12 mouse cellular contexts compared by ENCODE assay signal in the genomic region with DNA sequence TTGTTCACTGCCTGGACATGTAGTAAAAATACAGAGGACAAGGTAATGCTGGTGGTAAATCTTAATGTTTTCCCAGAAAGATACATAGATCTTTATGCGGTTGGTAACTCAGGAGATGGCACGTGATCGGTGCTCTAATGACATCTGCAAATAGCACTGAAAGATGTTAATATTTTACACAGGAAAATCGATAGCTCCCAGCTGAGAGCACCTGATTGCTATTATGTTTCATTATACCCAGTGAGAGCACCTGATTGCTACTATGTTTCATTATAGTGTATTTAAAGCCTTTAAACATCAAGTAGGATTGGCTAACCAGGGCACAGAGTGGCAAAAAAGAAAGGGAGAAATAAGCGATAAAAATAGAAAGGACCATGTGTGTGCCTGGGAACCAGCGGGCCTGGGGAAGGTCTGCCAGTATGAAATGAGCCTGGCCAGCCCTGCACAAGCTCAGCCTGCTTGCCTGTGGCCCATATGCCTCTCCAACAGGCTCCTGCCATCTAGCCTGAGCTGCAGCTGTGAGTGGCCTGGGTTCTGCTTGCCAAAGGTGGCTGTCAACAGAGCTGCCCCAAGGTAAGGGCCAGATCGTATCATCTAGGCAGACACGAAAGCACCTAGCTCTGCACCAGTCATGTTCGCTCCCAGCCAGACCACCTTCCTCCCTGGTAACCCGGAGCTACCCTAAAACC. TPM values are rescaled to one million over a fixed set of nuclear protein-coding genes. Genes with fewer than 3 reads are reported as not detected.
DNase-seq lines count a peak whose midpoint lies in the region; ATAC-seq lines count a peak whose summit lies in the region.
"Had no signal": no experiment of that assay in that cellular context is flagged by ENCODE, and none has a peak within 500 bp of the region (broad histone marks: within the 10 kb centered on the region; RNA-seq: fewer than 3 reads in every experiment).

No protein-coding gene starts in this region.

- no peaks in the 10 kb centered on the region for H3K36me3 ChIP-seq in forebrain, embryonic 14.5 days (ENCODE audit: control insufficient read depth, insufficient read depth, low read length)
- H3K36me3 ChIP-seq in forebrain, embryonic 10.5 days (replicated peaks): no peaks in the 10 kb centered on the region
- no peaks in the 10 kb centered on the region for H3K36me3 ChIP-seq in liver, embryonic 16.5 days (ENCODE audit: control insufficient read depth, insufficient read depth)
- H3K36me3 ChIP-seq in liver, embryonic 11.5 days (ENCODE audit: control insufficient read depth, insufficient read depth, low read length): no peaks in the 10 kb centered on the region
- H3K36me3 ChIP-seq in embryonic facial prominence, embryonic 10.5 days (replicated peaks): no peaks in the 10 kb centered on the region
- H3K36me3 ChIP-seq: lung, embryonic 15.5 days had no signal

- H3K4me2 ChIP-seq in forebrain, embryonic 14.5 days (ENCODE audit: low read length): no peak overlapping the region
- no peak overlapping the region for H3K4me2 ChIP-seq in liver, embryonic 16.5 days (ENCODE audit: low read depth, low read length)
- no peak overlapping the region for H3K4me2 ChIP-seq in liver, embryonic 11.5 days
- H3K4me2 ChIP-seq: lung, embryonic 15.5 days had no signal

- no peak for ATAC-seq in forebrain, embryonic 14.5 days
- ATAC-seq in liver, embryonic 16.5 days (ENCODE audit: low read depth): 0 out of 2 replicates have a peak, but pooled peaks have one; percentile 19
- ATAC-seq in liver, embryonic 11.5 days (replicated peaks; ENCODE audit: low FRiP score): no peak

- no peaks in the 10 kb centered on the region for H3K9me3 ChIP-seq in forebrain, embryonic 14.5 days (replicated peaks; ENCODE audit: control insufficient read depth, low read length)
- H3K9me3 ChIP-seq in forebrain, embryonic 10.5 days: peaks cover 2% of the 10 kb centered on the region; the same call in 1 of the 2 replicates
- no peaks in the 10 kb centered on the region for H3K9me3 ChIP-seq in liver, embryonic 16.5 days (replicated peaks; ENCODE audit: control insufficient read depth, low read length)
- H3K9me3 ChIP-seq in liver, embryonic 11.5 days (ENCODE audit: control insufficient read depth, low read length): peaks cover 2% of the 10 kb centered on the region; the same call in 1 of the 2 replicates
- no peaks in the 10 kb centered on the region for H3K9me3 ChIP-seq in embryonic facial prominence, embryonic 10.5 days
- H3K9me3 ChIP-seq: lung, embryonic 15.5 days had no signal

- intact Hi-C loops in left cerebral cortex, postnatal 25 days (cut with DNase I): no loop called here

- no peaks in the 10 kb centered on the region for H3K27me3 ChIP-seq in forebrain, embryonic 14.5 days (replicated peaks; ENCODE audit: control insufficient read depth, insufficient read depth, low read length)
- no peaks in the 10 kb centered on the region for H3K27me3 ChIP-seq in forebrain, embryonic 10.5 days (ENCODE audit: poor library complexity, severe bottlenecking)
- H3K27me3 ChIP-seq in liver, embryonic 16.5 days (ENCODE audit: control insufficient read depth, insufficient read depth, low read depth, low read length): no peaks in the 10 kb centered on the region
- H3K27me3 ChIP-seq in liver, embryonic 11.5 days (replicated peaks; ENCODE audit: control insufficient read depth, insufficient read depth, low read length): no peaks in the 10 kb centered on the region
- no peaks in the 10 kb centered on the region for H3K27me3 ChIP-seq in embryonic facial prominence, embryonic 10.5 days (replicated peaks; ENCODE audit: low read depth, poor library complexity, severe bottlenecking)
- H3K27me3 ChIP-seq: lung, embryonic 15.5 days had no signal

- WGBS in forebrain, embryonic 14.5 days: 86% methylated on average over 10 of the region's 10 CpGs
- 90% methylated on average over 10 of the region's 10 CpGs for WGBS in forebrain, embryonic 10.5 days
- 70% methylated on average over 10 of the region's 10 CpGs for WGBS in liver, embryonic 16.5 days (ENCODE audit: insufficient replicate concordance)
- WGBS in liver, embryonic 11.5 days: 80% methylated on average over 10 of the region's 10 CpGs
- WGBS in embryonic facial prominence, embryonic 10.5 days: 83% methylated on average over 10 of the region's 10 CpGs

- no peaks in the 10 kb centered on the region for H3K4me1 ChIP-seq in forebrain, embryonic 14.5 days (ENCODE audit: control insufficient read depth, insufficient read depth, low read length)
- no peaks in the 10 kb centered on the region for H3K4me1 ChIP-seq in forebrain, embryonic 10.5 days
- no peaks in the 10 kb centered on the region for H3K4me1 ChIP-seq in liver, embryonic 16.5 days (ENCODE audit: control insufficient read depth, low read depth, low read length)
- H3K4me1 ChIP-seq in liver, embryonic 11.5 days (replicated peaks; ENCODE audit: control insufficient read depth, insufficient read depth, low read length): no peaks in the 10 kb centered on the region
- 0 out of 2 replicates have a peak, but pooled peaks cover 4% of the 10 kb centered on the region for H3K4me1 ChIP-seq in embryonic facial prominence, embryonic 10.5 days
- H3K4me1 ChIP-seq: lung, embryonic 15.5 days had no signal

- no peak overlapping the region for H3K4me3 ChIP-seq in forebrain, embryonic 14.5 days (ENCODE audit: low read depth, low read length)
- H3K4me3 ChIP-seq in forebrain, embryonic 10.5 days: no peak overlapping the region
- H3K4me3 ChIP-seq in liver, embryonic 16.5 days (ENCODE audit: low read depth, low read length): no peak overlapping the region
- no peak overlapping the region for H3K4me3 ChIP-seq in liver, embryonic 11.5 days (ENCODE audit: low read depth, low read length)
- no peak overlapping the region for H3K4me3 ChIP-seq in embryonic facial prominence, embryonic 10.5 days
- H3K4me3 ChIP-seq: layer of hippocampus, adult 2 months; lung, embryonic 15.5 days had no signal

- no peak overlapping the region for H3K9ac ChIP-seq in forebrain, embryonic 14.5 days (ENCODE audit: low read length)
- H3K9ac ChIP-seq in liver, embryonic 16.5 days (ENCODE audit: low read depth, low read length): no peak overlapping the region
- no peak overlapping the region for H3K9ac ChIP-seq in liver, embryonic 11.5 days (ENCODE audit: low read depth, low read length)
- H3K9ac ChIP-seq: lung, embryonic 15.5 days had no signal

- H3K27ac ChIP-seq in forebrain, embryonic 14.5 days (ENCODE audit: low read depth, low read length): peak overlapping the region; percentile 6; the same call in 1 of the 2 replicates
- H3K27ac ChIP-seq in forebrain, embryonic 10.5 days: no peak overlapping the region
- no peak overlapping the region for H3K27ac ChIP-seq in liver, embryonic 16.5 days (ENCODE audit: low read length)
- H3K27ac ChIP-seq in liver, embryonic 11.5 days (ENCODE audit: low read depth, low read length): no peak overlapping the region
- no peak overlapping the region for H3K27ac ChIP-seq in embryonic facial prominence, embryonic 10.5 days (replicated peaks)
- H3K27ac ChIP-seq: layer of hippocampus, adult 2 months; lung, embryonic 15.5 days had no signal

- no peak for DNase-seq in forebrain, embryonic 14.5 days (ENCODE audit: low spot score)
- DNase-seq in forebrain, embryonic 10.5 days (ENCODE audit: extremely low spot score, low spot score): no peak
- DNase-seq in liver, embryonic 11.5 days (ENCODE audit: low spot score): no peak
- DNase-seq in gastrocnemius, adult 8-10 months (ENCODE audit: low spot score in 2 of 2): peak; percentile 18 to 68
- peak; percentile 62 for DNase-seq in skeletal muscle tissue, adult 2 months (ENCODE audit: low read depth, low spot score)
- no peak for DNase-seq in left cerebral cortex, postnatal 25 days (ENCODE audit: low spot score in 2 of 2)
- DNase-seq in embryonic facial prominence, embryonic 10.5 days (ENCODE audit: low spot score): no peak
- DNase-seq: adrenal gland, postnatal 14 days; heart, postnatal 36 days had no signal

RNA-seq across cellular contexts. Expression of a gene that starts 19.3 kb away (rescaled TPM):
- 19.7 and 19.8 TPM in 2 replicates for polyA plus RNA-seq in forebrain, embryonic 14.5 days (2014; fragmentation: Nextera tagmentation; extraction: Ambion mirVana)
- polyA plus RNA-seq in forebrain, embryonic 10.5 days (2016; fragmentation: Nextera tagmentation; extraction: Ambion mirVana): 21.5 and 22.0 TPM in 2 replicates
- polyA plus RNA-seq in liver, embryonic 16.5 days (2015; fragmentation: Nextera tagmentation; extraction: Ambion mirVana): 4.5 and 5.6 TPM in 2 replicates
- polyA plus RNA-seq in liver, embryonic 11.5 days (2014; fragmentation: Nextera tagmentation; extraction: Ambion mirVana): 24.3 and 26.3 TPM in 2 replicates
- 10 to 100 TPM; 17.8 to 19.7 (median 18.9) TPM for total RNA-seq in gastrocnemius, adult 8-10 months (2022)
- 10 to 100 TPM; 24.4 to 24.6 TPM for total RNA-seq in left cerebral cortex, postnatal 25 days (2021)
- polyA plus RNA-seq in embryonic facial prominence, embryonic 10.5 days (2016; fragmentation: Nextera tagmentation; extraction: Ambion mirVana): 23.2 and 25.3 TPM in 2 replicates

RNA-seq across cellular contexts. Expression of a gene that starts 36.9 kb away (rescaled TPM):
- polyA plus RNA-seq in forebrain, embryonic 14.5 days (2014; fragmentation: Nextera tagmentation; extraction: Ambion mirVana): 4.7 and 7.3 TPM in 2 replicates
- polyA plus RNA-seq in forebrain, embryonic 10.5 days (2016; fragmentation: Nextera tagmentation; extraction: Ambion mirVana): 4.5 and 6.7 TPM in 2 replicates
- polyA plus RNA-seq in liver, embryonic 16.5 days (2015; fragmentation: Nextera tagmentation; extraction: Ambion mirVana): 6.2 and 7.2 TPM in 2 replicates
- 6.7 and 9.3 TPM in 2 replicates for polyA plus RNA-seq in liver, embryonic 11.5 days (2014; fragmentation: Nextera tagmentation; extraction: Ambion mirVana)
- 10 to 100 TPM in 1 of 4 experiments, 1 to 10 TPM in 3; 7.6 to 11.6 (median 9.3) TPM for total RNA-seq in gastrocnemius, adult 8-10 months (2022)
- total RNA-seq in left cerebral cortex, postnatal 25 days (2021): 10 to 100 TPM; 14.2 to 23.3 TPM
- 5.2 and 5.3 TPM in 2 replicates for polyA plus RNA-seq in embryonic facial prominence, embryonic 10.5 days (2016; fragmentation: Nextera tagmentation; extraction: Ambion mirVana)

Comparison
In these comparisons a context has a peak if more than half of its experiments do, and no peak if none do; other contexts are left out.
1. DNase-seq: peak in gastrocnemius, adult 8-10 months (2 of 2) and skeletal muscle tissue, adult 2 months (single experiment); none in forebrain, embryonic 14.5 days (single experiment), forebrain, embryonic 10.5 days (single experiment), liver, embryonic 11.5 days (single experiment), left cerebral cortex, postnatal 25 days (0 of 2) and embryonic facial prominence, embryonic 10.5 days (single experiment).